Mouse (Mus musculus): ENCODE measurements around the gene Gapt. TPM values are rescaled to one million over a fixed set of nuclear protein-coding genes. Genes with fewer than 3 reads are reported as not detected.

Gene Gapt
- total RNA-seq (2023): 2.3 TPM

DNA sequence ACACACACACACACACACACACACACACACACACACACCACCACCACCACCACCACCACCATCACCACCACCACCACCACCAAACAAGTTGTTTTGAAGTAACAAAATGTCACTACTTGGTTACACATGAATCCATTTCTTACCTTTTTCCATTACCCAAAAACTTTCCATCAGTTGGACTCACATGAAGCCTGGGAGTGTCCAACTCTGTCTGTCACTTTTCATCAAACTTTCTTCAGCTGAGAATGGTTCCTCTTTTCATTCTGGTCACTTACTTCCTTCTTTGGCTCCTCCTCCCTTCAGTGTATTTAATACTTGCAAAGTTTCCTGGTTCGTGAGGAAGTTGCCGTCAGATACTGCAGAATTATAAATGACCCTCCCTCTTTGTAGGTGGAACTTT lies at the start of gene Gapt:
TSS of gene Gapt (minus strand) at position 259 of the 400 bp plus-strand sequence.

GRCm38 (mm10) chr13:110394291-110395178 lies 37.5 kb upstream of the Gapt start, which contains the start of gene Plk2:
Gene Plk2 (plus strand): TSS chr13:110395046.

Other genes starting within 250 kb of the Gapt start
- gene Rab3c, start 76.2 kb downstream of the Gapt start, total RNA-seq (2023): not detected
- 54.2 TPM for gene Plk2, start 37.8 kb upstream of the Gapt start, total RNA-seq (2023)